Mouse (Mus musculus) G1E (cell line): ENCODE measurements around the gene Nrd1. TPM values are rescaled to one million over a fixed set of nuclear protein-coding genes. Genes with fewer than 3 reads are reported as not detected.

Experiments used
- ATAC-seq: 2 replicates; pipeline ENCODE4 v1.8.0; 2016; ENCODE audit warnings: mild to moderate bottlenecking; ENCODE audit not compliant: insufficient number of reproducible peaks, poor library complexity, low FRiP score, severe bottlenecking; ENCODE audit errors: extremely low read depth
- DNase-seq: peaks from one replicate; pipeline ENCODE4 v3.0.0; 2012; ENCODE audit warnings: low spot score
- H3K27me3 ChIP-seq: 2 replicates; pipeline ENCODE4 v1.6.1; 2012; ENCODE audit warnings: mild to moderate bottlenecking, low read length, inconsistent platforms; ENCODE audit not compliant: insufficient read depth
- H3K36me3 ChIP-seq: replicated peaks from 2 replicates; pipeline ENCODE3; 2012; ENCODE audit warnings: mild to moderate bottlenecking, inconsistent platforms
- H3K4me1 ChIP-seq: 2 replicates; pipeline ENCODE4 v1.6.1; 2012; ENCODE audit warnings: low read depth, low read length, inconsistent platforms, mixed read lengths; ENCODE audit not compliant: insufficient read depth
- H3K4me3 ChIP-seq: 2 replicates; pipeline ENCODE4 v1.5.1; 2012; ENCODE audit warnings: low read depth, mild to moderate bottlenecking, inconsistent platforms, low read length, moderate library complexity, mixed read lengths
- H3K9me3 ChIP-seq: replicated peaks from 2 replicates; pipeline ENCODE4 v1.6.1; 2012; ENCODE audit warnings: inconsistent platforms
- CTCF ChIP-seq: IDR thresholded peaks from 2 replicates; pipeline ENCODE4 v1.5.1; 2012; ENCODE audit warnings: low read depth, low read length, inconsistent platforms, mixed read lengths
- GATA1 ChIP-seq: IDR thresholded peaks from 2 replicates; pipeline ENCODE4 v1.6.1; 2012; ENCODE audit warnings: borderline replicate concordance, low read length, inconsistent platforms, mixed read lengths
- GATA2 ChIP-seq: IDR thresholded peaks from 2 replicates; pipeline ENCODE4 v1.6.1; 2012; ENCODE audit warnings: low read depth, low read length, inconsistent platforms, borderline replicate concordance
- POLR2AphosphoS5 ChIP-seq: IDR thresholded peaks from 2 replicates; pipeline ENCODE4 v1.6.1; 2012; ENCODE audit warnings: low read depth, low read length, inconsistent platforms; ENCODE audit not compliant: insufficient replicate concordance
- TAL1 ChIP-seq: conservative IDR thresholded peaks from 2 replicates; pipeline ENCODE4 v1.6.1; 2012; ENCODE audit warnings: low read depth, low read length, inconsistent platforms, mixed read lengths
- polyA plus RNA-seq: library from polyadenylated mRNA; stranded (reverse); fragments of >175 nt; gene quantifications from 2 replicates; pipeline ENCODE4 v1.2.3, GENCODE M21; 2012
- total RNA-seq, 2 experiments: library from RNA; stranded (forward) in 1 of 2; stranded (reverse) in 1 of 2; fragments of 200-1000 nt in 1 of 2; fragments of >200 nt in 1 of 2; fragmentation: Nextera tagmentation in 1 of 2; gene quantifications; 2 replicates each; pipeline ENCODE4 v1.2.3; 2014 to 2017

The Nrd1 gene
- total and polyA plus RNA-seq, 3 experiments: 32.9 to 261 (median 117) TPM

GRCm38 (mm10) chr4:109072891-109073290 lies 72.4 kb downstream of the Nrd1 start:
- Histone ChIP-seq H3K4me1 (no peaks in the 10 kb centered on the region), H3K4me3 (no peak overlapping the region), H3K27me3 (no peaks in the 10 kb centered on the region), H3K9me3 (no peaks in the 10 kb centered on the region), H3K36me3 (peaks cover 68% of the 10 kb centered on the region)
- ATAC-seq (no peak), DNase-seq (no peak)
- no peak for TF ChIP-seq GATA1

GRCm38 (mm10) chr4:109073296-109073695 lies 72.8 kb downstream of the Nrd1 start:
- Histone ChIP-seq H3K9me3 (no peaks in the 10 kb centered on the region), H3K27me3 (no peaks in the 10 kb centered on the region), H3K4me1 (no peaks in the 10 kb centered on the region), H3K4me3 (no peak overlapping the region), H3K36me3 (peaks cover 65% of the 10 kb centered on the region)
- no peak for ATAC-seq
- no peak for TF ChIP-seq TAL1
- DNase-seq: no peak

GRCm38 (mm10) chr4:109078941-109079340 lies 78.5 kb downstream of the Nrd1 start:
- Histone ChIP-seq H3K27me3 (no peaks in the 10 kb centered on the region), H3K4me1 (no peaks in the 10 kb centered on the region), H3K4me3 (no peak overlapping the region), H3K9me3 (no peaks in the 10 kb centered on the region), H3K36me3 (peaks cover 70% of the 10 kb centered on the region)
- ATAC-seq: no peak
- TF ChIP-seq POLR2AphosphoS5 (no peak), GATA1 (no peak), TAL1 (no peak), GATA2 (no peak), CTCF (no peak)
- no peak for DNase-seq

GRCm38 (mm10) chr4:109079676-109080075 lies 79.2 kb downstream of the Nrd1 start:
- Histone ChIP-seq H3K4me1 (no peaks in the 10 kb centered on the region), H3K27me3 (no peaks in the 10 kb centered on the region), H3K36me3 (peaks cover 71% of the 10 kb centered on the region), H3K9me3 (no peaks in the 10 kb centered on the region), H3K4me3 (no peak overlapping the region)
- DNase-seq (no peak), ATAC-seq (no peak)
- TF ChIP-seq GATA1 (no peak), CTCF (no peak), TAL1 (no peak), POLR2AphosphoS5 (no peak), GATA2 (no peak)

GRCm38 (mm10) chr4:109080118-109080517 lies 79.7 kb downstream of the Nrd1 start:
- no peak for DNase-seq
- H3K4me3 ChIP-seq: no peak overlapping the region
- H3K36me3 ChIP-seq: peaks cover 68% of the 10 kb centered on the region
- TF ChIP-seq CTCF (no peak), GATA1 (no peak), GATA2 (no peak), POLR2AphosphoS5 (no peak), TAL1 (no peak)
- no peaks in the 10 kb centered on the region for H3K27me3 ChIP-seq
- H3K9me3 ChIP-seq: no peaks in the 10 kb centered on the region
- H3K4me1 ChIP-seq: no peaks in the 10 kb centered on the region
- ATAC-seq: no peak

GRCm38 (mm10) chr4:109089171-109089570 lies 88.7 kb downstream of the Nrd1 start:
- peaks cover 54% of the 10 kb centered on the region for H3K36me3 ChIP-seq
- DNase-seq (no peak), ATAC-seq (no peak)
- H3K27me3 ChIP-seq: no peaks in the 10 kb centered on the region
- no peaks in the 10 kb centered on the region for H3K9me3 ChIP-seq
- no peak overlapping the region for H3K4me3 ChIP-seq
- TF ChIP-seq POLR2AphosphoS5 (no peak), CTCF (no peak), TAL1 (no peak), GATA2 (no peak), GATA1 (no peak)
- no peaks in the 10 kb centered on the region for H3K4me1 ChIP-seq

- Histone ChIP-seq H3K4me3 (no peak overlapping the region), H3K36me3 (peaks cover 58% of the 10 kb centered on the region), H3K27me3 (no peaks in the 10 kb centered on the region), H3K9me3 (no peaks in the 10 kb centered on the region), H3K4me1 (no peaks in the 10 kb centered on the region)
- no peak for ATAC-seq
- no peak for DNase-seq
- TF ChIP-seq POLR2AphosphoS5 (no peak), CTCF (no peak), GATA2 (no peak), TAL1 (no peak), GATA1 (no peak)
Measured at GRCm38 (mm10) chr4:109089999-109090398, 89.5 kb downstream of the Nrd1 start.
